Mouse (Mus musculus): ENCODE data around the gene Lepr. TPM values are rescaled to one million over a fixed set of nuclear protein-coding genes. Genes with fewer than 3 reads are reported as not detected.

Gene Lepr
- polyA plus RNA-seq, 1 experiment from 2014 or later = 1.1 TPM

GRCm38 (mm10) chr4:101689241-101689640 is 28.0 kb upstream of the Lepr start:
- 81% methylated on average over 4 of the region's 4 CpGs for whole genome bisulfite sequencing
- Histone ChIP-seq H3K36me3 (ENCODE audit: control insufficient read depth, insufficient read depth, low read length) (no peaks in the 10 kb centered on the region), H3K4me2 (ENCODE audit: low read depth, low read length) (no peak overlapping the region), H3K27ac (ENCODE audit: low read length) (no peak overlapping the region), H3K4me1 (ENCODE audit: control insufficient read depth, insufficient read depth, low read length) (no peaks in the 10 kb centered on the region), H3K4me3 (ENCODE audit: low read length) (no peak overlapping the region), H3K27me3 (replicated peaks; ENCODE audit: control insufficient read depth, insufficient read depth, low read length) (no peaks in the 10 kb centered on the region), H3K9me3 (ENCODE audit: control insufficient read depth, low read length) (no peaks in the 10 kb centered on the region), H3K9ac (ENCODE audit: low read depth, low read length) (no peak overlapping the region)
- no peak for ATAC-seq

GRCm38 (mm10) chr4:101689645-101690044 is 27.6 kb upstream of the Lepr start:
- no peak overlapping the region for H3K27ac ChIP-seq (ENCODE audit: low read length)
- H3K4me3 ChIP-seq (ENCODE audit: low read length) = no peak overlapping the region
- H3K27me3 ChIP-seq (replicated peaks; ENCODE audit: control insufficient read depth, insufficient read depth, low read length) = no peaks in the 10 kb centered on the region
- no peak for ATAC-seq
- no peaks in the 10 kb centered on the region for H3K4me1 ChIP-seq (ENCODE audit: control insufficient read depth, insufficient read depth, low read length)
- no peak overlapping the region for H3K9ac ChIP-seq (ENCODE audit: low read depth, low read length)
- no peaks in the 10 kb centered on the region for H3K9me3 ChIP-seq (ENCODE audit: control insufficient read depth, low read length)
- 73% methylated on average over 5 of the region's 5 CpGs for whole genome bisulfite sequencing
- no peak overlapping the region for H3K4me2 ChIP-seq (ENCODE audit: low read depth, low read length)
- H3K36me3 ChIP-seq (ENCODE audit: control insufficient read depth, insufficient read depth, low read length) = no peaks in the 10 kb centered on the region

GRCm38 (mm10) chr4:101692892-101693291 is 24.3 kb upstream of the Lepr start:
- H3K27ac ChIP-seq (ENCODE audit: low read length) = no peak overlapping the region
- H3K9me3 ChIP-seq (ENCODE audit: control insufficient read depth, low read length) = no peaks in the 10 kb centered on the region
- no peak overlapping the region for H3K4me3 ChIP-seq (ENCODE audit: low read length)
- H3K4me1 ChIP-seq (ENCODE audit: control insufficient read depth, insufficient read depth, low read length) = no peaks in the 10 kb centered on the region
- H3K4me2 ChIP-seq (ENCODE audit: low read depth, low read length) = no peak overlapping the region
- H3K36me3 ChIP-seq (ENCODE audit: control insufficient read depth, insufficient read depth, low read length) = no peaks in the 10 kb centered on the region
- no peak overlapping the region for H3K9ac ChIP-seq (ENCODE audit: low read depth, low read length)
- no peak for ATAC-seq
- WGBS = 73% methylated on average over 4 of the region's 4 CpGs
- no peaks in the 10 kb centered on the region for H3K27me3 ChIP-seq (replicated peaks; ENCODE audit: control insufficient read depth, insufficient read depth, low read length)

GRCm38 (mm10) chr4:101694529-101694928 is 22.7 kb upstream of the Lepr start:
- H3K4me3 ChIP-seq (ENCODE audit: low read length) = no peak overlapping the region
- H3K4me1 ChIP-seq (ENCODE audit: control insufficient read depth, insufficient read depth, low read length) = no peaks in the 10 kb centered on the region
- H3K27ac ChIP-seq (ENCODE audit: low read length) = no peak overlapping the region
- WGBS = 57% methylated on average over 6 of the region's 6 CpGs
- no peaks in the 10 kb centered on the region for H3K9me3 ChIP-seq (ENCODE audit: control insufficient read depth, low read length)
- no peaks in the 10 kb centered on the region for H3K27me3 ChIP-seq (replicated peaks; ENCODE audit: control insufficient read depth, insufficient read depth, low read length)
- H3K9ac ChIP-seq (ENCODE audit: low read depth, low read length) = no peak overlapping the region
- H3K4me2 ChIP-seq (ENCODE audit: low read depth, low read length) = no peak overlapping the region
- no peaks in the 10 kb centered on the region for H3K36me3 ChIP-seq (ENCODE audit: control insufficient read depth, insufficient read depth, low read length)
- no peak for ATAC-seq

- Histone ChIP-seq H3K4me2 (ENCODE audit: low read depth, low read length) (no peak overlapping the region), H3K4me3 (ENCODE audit: low read length) (no peak overlapping the region), H3K27ac (ENCODE audit: low read length) (no peak overlapping the region), H3K4me1 (ENCODE audit: control insufficient read depth, insufficient read depth, low read length) (no peaks in the 10 kb centered on the region), H3K9ac (ENCODE audit: low read depth, low read length) (no peak overlapping the region), H3K9me3 (ENCODE audit: control insufficient read depth, low read length) (no peaks in the 10 kb centered on the region), H3K36me3 (ENCODE audit: control insufficient read depth, insufficient read depth, low read length) (no peaks in the 10 kb centered on the region), H3K27me3 (replicated peaks; ENCODE audit: control insufficient read depth, insufficient read depth, low read length) (no peaks in the 10 kb centered on the region)
- no peak for ATAC-seq
- WGBS = 80% methylated on average over 3 of the region's 3 CpGs
These were observed 20.0 kb upstream of the Lepr start for GRCm38 (mm10) chr4:101697236-101697635.

GRCm38 (mm10) chr4:101699423-101699822 is 17.8 kb upstream of the Lepr start:
- 68% methylated on average over 1 of the region's 1 CpGs for WGBS
- Histone ChIP-seq H3K4me1 (ENCODE audit: control insufficient read depth, insufficient read depth, low read length) (no peaks in the 10 kb centered on the region), H3K4me2 (ENCODE audit: low read depth, low read length) (no peak overlapping the region), H3K27ac (ENCODE audit: low read length) (no peak overlapping the region), H3K9me3 (ENCODE audit: control insufficient read depth, low read length) (no peaks in the 10 kb centered on the region), H3K4me3 (ENCODE audit: low read length) (no peak overlapping the region), H3K9ac (ENCODE audit: low read depth, low read length) (no peak overlapping the region), H3K27me3 (replicated peaks; ENCODE audit: control insufficient read depth, insufficient read depth, low read length) (no peaks in the 10 kb centered on the region), H3K36me3 (ENCODE audit: control insufficient read depth, insufficient read depth, low read length) (no peaks in the 10 kb centered on the region)
- no peak for ATAC-seq

- Histone ChIP-seq H3K27ac (ENCODE audit: low read length) (no peak overlapping the region), H3K27me3 (replicated peaks; ENCODE audit: control insufficient read depth, insufficient read depth, low read length) (no peaks in the 10 kb centered on the region), H3K36me3 (ENCODE audit: control insufficient read depth, insufficient read depth, low read length) (no peaks in the 10 kb centered on the region), H3K9me3 (ENCODE audit: control insufficient read depth, low read length) (no peaks in the 10 kb centered on the region), H3K4me3 (ENCODE audit: low read length) (no peak overlapping the region), H3K4me1 (ENCODE audit: control insufficient read depth, insufficient read depth, low read length) (no peaks in the 10 kb centered on the region), H3K9ac (ENCODE audit: low read depth, low read length) (no peak overlapping the region), H3K4me2 (ENCODE audit: low read depth, low read length) (no peak overlapping the region)
- no peak for ATAC-seq
- WGBS = 85% methylated on average over 14 of the region's 14 CpGs
These were observed 16.1 kb upstream of the Lepr start for GRCm38 (mm10) chr4:101700892-101701640.

GRCm38 (mm10) chr4:101705325-101705724 is 11.9 kb upstream of the Lepr start:
- H3K9ac ChIP-seq (ENCODE audit: low read depth, low read length) = no peak overlapping the region
- no peak overlapping the region for H3K27ac ChIP-seq (ENCODE audit: low read length)
- H3K27me3 ChIP-seq (replicated peaks; ENCODE audit: control insufficient read depth, insufficient read depth, low read length) = no peaks in the 10 kb centered on the region
- no peaks in the 10 kb centered on the region for H3K36me3 ChIP-seq (ENCODE audit: control insufficient read depth, insufficient read depth, low read length)
- no peaks in the 10 kb centered on the region for H3K4me1 ChIP-seq (ENCODE audit: control insufficient read depth, insufficient read depth, low read length)
- no peaks in the 10 kb centered on the region for H3K9me3 ChIP-seq (ENCODE audit: control insufficient read depth, low read length)
- H3K4me2 ChIP-seq (ENCODE audit: low read depth, low read length) = no peak overlapping the region
- H3K4me3 ChIP-seq (ENCODE audit: low read length) = no peak overlapping the region
- ATAC-seq = no peak
- 81% methylated on average over 9 of the region's 9 CpGs for WGBS

GRCm38 (mm10) chr4:101707234-101707633 is 10.0 kb upstream of the Lepr start:
- 63% methylated on average over 2 of the region's 2 CpGs for WGBS
- Histone ChIP-seq H3K4me3 (ENCODE audit: low read length) (no peak overlapping the region), H3K4me2 (ENCODE audit: low read depth, low read length) (no peak overlapping the region), H3K27me3 (replicated peaks; ENCODE audit: control insufficient read depth, insufficient read depth, low read length) (no peaks in the 10 kb centered on the region), H3K36me3 (ENCODE audit: control insufficient read depth, insufficient read depth, low read length) (no peaks in the 10 kb centered on the region), H3K27ac (ENCODE audit: low read length) (no peak overlapping the region), H3K9me3 (ENCODE audit: control insufficient read depth, low read length) (no peaks in the 10 kb centered on the region), H3K4me1 (ENCODE audit: control insufficient read depth, insufficient read depth, low read length) (no peaks in the 10 kb centered on the region), H3K9ac (ENCODE audit: low read depth, low read length) (no peak overlapping the region)
- no peak for ATAC-seq

GRCm38 (mm10) chr4:101707953-101708352 is 9.3 kb upstream of the Lepr start:
- H3K27ac ChIP-seq (ENCODE audit: low read length) = no peak overlapping the region
- H3K36me3 ChIP-seq (ENCODE audit: control insufficient read depth, insufficient read depth, low read length) = no peaks in the 10 kb centered on the region
- 60% methylated on average over 3 of the region's 3 CpGs for WGBS
- H3K4me3 ChIP-seq (ENCODE audit: low read length) = no peak overlapping the region
- H3K9me3 ChIP-seq (ENCODE audit: control insufficient read depth, low read length) = no peaks in the 10 kb centered on the region
- no peak overlapping the region for H3K4me2 ChIP-seq (ENCODE audit: low read depth, low read length)
- no peaks in the 10 kb centered on the region for H3K27me3 ChIP-seq (replicated peaks; ENCODE audit: control insufficient read depth, insufficient read depth, low read length)
- H3K4me1 ChIP-seq (ENCODE audit: control insufficient read depth, insufficient read depth, low read length) = no peaks in the 10 kb centered on the region
- no peak for ATAC-seq
- H3K9ac ChIP-seq (ENCODE audit: low read depth, low read length) = no peak overlapping the region
